Mouse (Mus musculus): Measurements from ENCODE around the gene Slit2.

DNA sequence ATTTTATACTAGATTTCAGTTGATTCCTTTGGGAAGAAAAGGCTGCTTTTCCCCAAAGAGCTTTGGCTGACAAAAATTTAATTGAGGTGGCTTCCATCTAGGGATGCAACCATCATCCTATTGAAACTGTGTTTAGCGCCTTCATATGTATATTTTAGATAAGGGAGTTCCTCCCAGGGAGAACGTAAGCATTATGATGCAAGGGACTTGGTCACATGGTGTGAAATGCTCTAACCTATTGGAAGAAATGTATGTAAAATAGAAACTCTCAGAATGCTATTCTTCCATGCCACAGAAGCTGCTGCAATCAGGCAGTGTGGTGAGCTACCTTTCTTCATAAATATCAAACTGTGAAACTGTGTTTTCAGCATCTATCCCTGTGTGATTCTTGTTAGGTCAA is 347.9 kb downstream of the Slit2 start:
- no peak for TF ChIP-seq CTCF (IDR thresholded peaks at IDR 0.05; ENCODE audit: low read depth, low read length)
- TF ChIP-seq POLR2A (IDR thresholded peaks at IDR 0.05; ENCODE audit: extremely low read depth, insufficient read depth, low read length) = no peak
